Mouse (Mus musculus) embryo, embryonic 11 days (tissue): ENCODE data around the gene Pfas.
A peak's percentile ranks its signal among the peaks of the same experiment; 100 is the strongest.

Experiments
- DNase-seq: peaks from one replicate; pipeline ENCODE4 v3.0.0-alpha.2; 2015

Gene Pfas

DNA sequence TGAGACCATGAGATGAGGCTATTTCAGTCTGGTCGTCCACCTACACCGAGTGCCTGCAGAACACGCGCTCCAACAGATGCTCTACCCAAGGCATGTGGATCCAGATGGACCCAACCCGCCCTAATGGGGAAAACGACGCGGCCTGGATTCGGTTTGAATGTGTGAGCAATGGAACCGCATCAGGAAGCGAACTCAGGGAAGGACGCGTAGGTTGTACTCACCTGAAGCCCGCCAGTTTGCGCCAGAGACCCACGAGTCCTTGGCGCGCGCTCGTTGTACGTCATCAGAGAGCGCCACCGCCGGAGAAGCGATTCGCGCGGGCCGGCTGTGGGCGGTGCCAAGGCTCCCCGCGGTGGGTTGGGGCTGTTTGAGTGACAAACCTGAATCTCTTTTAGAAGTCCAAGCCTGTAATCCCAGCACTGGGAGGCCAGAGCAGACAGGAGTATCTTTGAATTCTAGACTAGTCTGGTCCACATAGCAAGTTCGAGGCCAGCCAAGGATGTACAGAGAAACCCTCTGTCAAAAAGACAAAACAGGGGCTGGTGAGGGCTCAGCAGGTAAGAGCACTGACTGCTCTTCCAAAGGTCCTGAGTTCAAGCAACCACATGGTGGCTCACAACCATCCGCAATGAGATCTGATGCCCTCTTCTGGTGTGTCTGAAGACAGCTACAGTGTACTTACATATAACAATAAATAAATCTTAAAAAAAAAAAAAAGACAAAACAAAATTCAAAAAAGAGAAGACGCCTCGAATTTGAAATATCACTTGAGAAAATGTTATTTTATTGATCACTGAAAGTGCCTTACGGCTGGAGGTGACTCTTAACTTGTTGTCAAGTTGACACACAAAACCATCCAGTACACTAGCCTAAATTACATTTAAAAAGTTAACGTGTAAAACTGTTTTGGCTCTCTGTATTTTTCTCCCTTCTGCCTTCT is at the start of gene Pfas:
TSS of gene Pfas (minus strand) at position 279 of the 940 bp plus-strand sequence.
- DNase-seq = peak; percentile 99

DNA sequence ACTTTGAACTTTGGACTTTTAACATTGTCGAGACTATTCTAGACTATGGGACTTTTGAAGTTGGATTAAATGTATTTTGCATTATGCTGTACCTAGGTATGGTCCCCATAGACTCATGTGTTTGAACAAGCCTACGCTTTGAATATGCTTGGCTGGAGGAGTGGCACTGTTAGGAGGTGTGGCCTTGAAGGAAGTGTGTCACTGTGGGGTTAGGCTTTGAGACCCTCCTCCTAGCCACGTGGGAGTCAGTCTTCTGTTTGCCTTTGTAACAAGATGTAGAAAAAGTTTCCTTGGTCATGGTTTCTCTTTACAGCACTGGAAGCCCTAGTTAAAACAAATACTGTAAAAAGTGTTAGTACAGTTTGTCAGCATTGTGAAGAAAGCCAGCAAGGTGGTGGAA is 45.6 kb upstream of the Pfas start:
- DNase-seq = no peak

DNA sequence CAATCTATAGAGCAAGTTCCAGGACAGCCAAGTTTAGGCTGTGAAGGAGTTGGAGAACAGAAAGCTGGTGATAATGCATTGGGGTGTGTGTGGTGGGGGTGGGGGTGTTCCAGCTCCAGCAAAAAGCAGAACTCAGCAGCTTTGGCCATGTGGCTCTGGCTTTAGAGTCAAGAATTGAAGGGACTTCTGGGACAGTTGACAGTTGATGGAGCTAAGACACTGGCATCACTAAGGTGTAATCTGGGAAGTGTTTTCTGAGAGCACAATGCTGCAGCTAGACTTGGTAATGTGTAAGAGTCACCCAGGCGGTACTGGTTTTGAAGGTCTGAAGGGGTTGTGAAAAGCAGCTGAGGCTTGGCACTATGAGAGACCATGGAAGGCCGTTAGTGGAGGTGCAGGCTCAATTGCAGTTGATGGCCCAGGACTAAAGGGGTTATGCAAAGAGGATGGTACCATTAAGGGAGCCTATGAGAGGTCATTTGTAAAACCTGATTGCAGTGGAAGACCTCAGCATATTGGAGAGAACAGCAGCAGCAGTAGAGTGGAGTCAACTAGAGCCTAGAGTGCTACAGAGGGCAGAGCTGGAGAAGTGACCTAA is 44.7 kb upstream of the Pfas start:
- DNase-seq = no peak

DNA sequence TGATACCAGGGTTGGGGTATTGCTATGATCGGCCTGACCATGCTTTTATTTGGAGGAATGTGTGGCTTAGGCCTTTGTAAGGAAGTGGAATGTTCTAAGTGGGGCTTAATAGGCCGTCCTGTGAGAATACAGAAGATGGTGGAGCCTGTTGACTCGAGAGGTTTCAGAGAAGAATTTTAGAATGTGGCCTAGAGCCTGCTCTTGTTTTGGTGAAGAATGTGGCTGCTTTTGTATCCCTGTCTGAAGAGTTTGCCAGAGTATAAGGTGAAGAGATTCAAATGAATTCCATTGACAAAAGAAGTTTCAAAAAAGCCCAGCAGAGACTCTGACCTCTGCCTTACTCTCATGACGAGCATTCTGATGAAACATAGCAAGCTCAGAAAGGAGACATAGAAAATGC is 43.5 kb upstream of the Pfas start:
- DNase-seq = no peak

DNA sequence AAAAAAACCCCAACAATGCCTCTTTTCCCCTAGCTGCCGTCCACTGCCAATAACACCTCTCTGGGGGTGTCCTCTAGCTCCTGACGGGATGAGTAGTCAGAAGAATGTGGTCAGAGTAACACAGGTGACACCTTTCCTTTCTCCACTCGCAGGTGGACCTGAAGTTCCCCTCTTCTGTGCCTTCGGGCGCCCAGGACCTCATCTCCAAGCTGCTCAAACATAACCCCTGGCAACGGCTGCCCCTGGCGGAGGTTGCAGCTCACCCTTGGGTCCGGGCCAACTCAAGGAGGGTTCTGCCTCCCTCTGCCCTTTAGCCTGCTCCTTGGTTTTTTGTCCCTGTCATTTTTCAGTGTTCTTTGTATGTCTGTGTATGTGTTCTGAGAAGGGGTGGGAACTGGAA is 42.5 kb upstream of the Pfas start:
- DNase-seq = no peak

GRCm38 (mm10) chr11:69048151-69048550 is 39.9 kb upstream of the Pfas start:
- DNase-seq = no peak

DNA sequence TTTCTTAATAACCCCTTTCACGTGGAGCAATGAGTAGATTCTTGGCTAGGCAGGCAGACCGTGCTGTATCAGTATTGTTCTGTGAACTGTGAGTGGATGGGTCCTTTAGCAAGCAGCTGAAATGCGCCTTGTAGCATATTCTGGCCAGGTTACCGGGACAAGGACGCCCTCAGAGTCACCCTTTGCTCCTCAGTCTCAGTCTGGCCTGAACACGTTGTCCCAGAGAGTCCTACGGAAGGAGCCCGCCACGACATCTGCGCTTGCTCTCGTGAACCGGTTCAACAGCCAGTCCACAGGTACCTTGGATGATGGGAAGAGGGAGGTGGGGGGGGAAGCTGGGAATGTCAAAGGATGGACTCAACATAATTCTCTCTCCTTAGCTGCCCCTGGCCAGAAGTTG is 39.3 kb upstream of the Pfas start:
- no peak for DNase-seq

DNA sequence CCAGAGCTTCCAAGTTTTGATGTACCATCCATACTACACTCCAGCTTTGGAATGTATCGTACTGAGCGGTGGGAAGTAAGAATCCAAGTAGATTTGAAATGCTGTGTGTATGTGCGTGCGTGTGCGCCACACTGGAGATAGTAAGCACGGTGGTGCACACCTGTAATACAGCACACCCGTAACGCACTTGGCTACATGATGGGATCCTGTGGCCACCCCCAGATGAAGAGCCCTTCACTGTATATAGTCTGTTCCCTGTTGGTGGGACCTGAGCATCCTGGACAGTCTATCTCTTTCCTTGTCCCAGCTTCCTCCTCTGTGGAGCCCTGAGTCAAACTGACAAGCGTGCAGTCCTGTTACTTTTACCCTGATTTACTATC is 38.1 kb upstream of the Pfas start:
- DNase-seq = no peak

- DNase-seq = peak; percentile 95
Measured at GRCm38 (mm10) chr11:69045531-69046394, 37.5 kb upstream of the Pfas start, which contains the start of gene Aurkb. Gene Aurkb, plus strand, starts transcription at chr11:69045647.

DNA sequence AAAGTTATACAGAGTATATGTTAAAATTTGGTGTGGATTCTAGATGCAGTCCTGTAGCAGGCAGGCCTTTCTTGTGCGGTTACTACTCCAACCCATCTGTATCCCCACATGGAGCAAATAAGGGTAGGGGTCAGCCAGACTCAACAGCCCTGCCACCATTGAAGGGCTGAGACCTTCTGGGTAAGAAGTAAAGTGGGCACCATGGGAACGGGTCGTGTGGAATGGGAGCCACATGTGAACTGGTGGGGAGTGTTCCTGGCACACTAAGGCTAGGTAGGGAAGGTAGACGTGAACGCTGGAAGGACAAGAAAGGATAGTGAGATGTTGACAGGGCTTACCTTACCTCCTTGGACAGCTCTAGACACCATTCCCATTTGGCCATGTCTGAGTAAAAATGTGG is 29.9 kb upstream of the Pfas start:
- DNase-seq = no peak

- peak; percentile 88 for DNase-seq
Measured at GRCm38 (mm10) chr11:69037231-69038061, 29.2 kb upstream of the Pfas start.

GRCm38 (mm10) chr11:69036486-69037230 is 28.4 kb upstream of the Pfas start:
- DNase-seq = peak; percentile 86

GRCm38 (mm10) chr11:69035849-69036248 is 27.6 kb upstream of the Pfas start:
- DNase-seq = peak; percentile 91

DNA sequence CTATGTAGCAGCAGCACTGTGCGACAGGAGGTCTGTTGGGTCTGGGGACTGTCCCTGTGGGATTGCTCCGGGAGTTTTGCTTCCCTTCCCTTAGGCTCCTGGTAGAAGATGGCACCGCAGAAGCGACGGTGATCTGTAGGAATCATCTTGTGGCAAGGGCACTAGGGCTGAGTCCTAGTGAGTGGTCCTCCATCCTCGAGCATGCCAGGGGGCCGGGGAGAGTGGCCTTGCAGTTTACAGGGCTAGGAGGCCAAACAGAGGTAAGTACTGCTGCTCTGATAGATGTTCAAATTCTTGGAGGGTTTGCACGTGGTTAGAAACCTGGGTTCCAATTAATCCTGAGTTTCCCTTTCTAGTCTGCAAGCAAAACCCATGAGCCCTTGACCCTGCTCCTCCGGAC is 27.2 kb upstream of the Pfas start:
- DNase-seq = no peak

DNA sequence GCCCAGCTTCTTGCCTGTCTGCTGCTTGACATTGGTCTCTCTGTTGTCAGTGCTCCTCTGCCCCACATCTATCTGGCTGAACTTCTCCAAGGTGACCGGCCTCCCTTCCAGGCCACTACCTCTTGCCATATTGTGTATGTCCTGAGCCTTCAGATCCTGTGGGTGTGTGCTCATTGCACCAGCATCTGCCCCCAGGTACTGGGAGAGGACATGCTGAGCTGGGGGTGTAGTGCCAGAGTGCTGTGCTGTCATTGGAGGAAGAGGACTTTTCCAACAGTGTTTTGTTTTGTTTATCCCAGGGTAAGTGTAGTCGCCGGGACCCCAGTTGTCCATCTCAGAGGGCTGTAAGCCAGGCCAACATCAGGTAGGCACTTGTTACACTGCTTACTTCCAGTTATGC is 26.3 kb upstream of the Pfas start:
- no peak for DNase-seq

DNA sequence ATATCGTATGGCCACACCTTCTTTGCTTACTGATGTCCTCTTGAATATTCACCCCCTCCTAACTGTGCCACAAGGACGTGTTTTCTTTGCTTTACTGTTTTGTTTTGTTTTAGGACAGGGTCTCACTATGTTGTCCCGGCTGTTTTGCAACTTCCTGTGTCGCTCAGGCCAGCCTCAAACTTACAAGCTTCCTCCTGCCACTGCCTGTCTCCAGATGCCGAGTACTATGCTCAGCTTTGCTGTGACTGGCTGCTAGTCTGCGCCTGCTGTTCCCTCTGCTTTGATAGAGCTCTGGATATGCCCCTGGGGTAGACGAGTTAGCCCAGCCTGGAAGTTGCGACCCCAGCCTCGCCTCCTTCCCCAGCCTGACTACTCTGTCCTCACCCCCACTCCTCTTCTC is 25.3 kb upstream of the Pfas start:
- DNase-seq = no peak

DNA sequence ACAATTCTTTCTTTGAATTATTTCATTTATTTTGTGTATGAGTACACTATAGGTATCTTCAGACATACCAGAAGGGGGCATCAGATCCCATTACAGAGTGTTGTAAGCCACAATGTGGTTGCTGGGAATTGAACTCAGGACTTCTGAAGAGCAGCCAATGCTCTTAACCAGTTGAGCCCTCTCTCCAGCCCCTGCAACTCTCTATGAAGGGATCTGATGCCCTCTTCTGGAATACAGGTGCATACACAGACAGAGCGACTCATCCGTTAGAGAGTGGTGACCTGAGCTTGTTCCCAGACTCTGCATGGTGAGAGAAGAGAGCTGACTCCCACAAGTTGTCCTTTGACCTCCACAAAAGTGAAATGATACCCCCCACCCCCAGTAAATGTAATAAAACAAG is 20.5 kb upstream of the Pfas start:
- DNase-seq = no peak

DNA sequence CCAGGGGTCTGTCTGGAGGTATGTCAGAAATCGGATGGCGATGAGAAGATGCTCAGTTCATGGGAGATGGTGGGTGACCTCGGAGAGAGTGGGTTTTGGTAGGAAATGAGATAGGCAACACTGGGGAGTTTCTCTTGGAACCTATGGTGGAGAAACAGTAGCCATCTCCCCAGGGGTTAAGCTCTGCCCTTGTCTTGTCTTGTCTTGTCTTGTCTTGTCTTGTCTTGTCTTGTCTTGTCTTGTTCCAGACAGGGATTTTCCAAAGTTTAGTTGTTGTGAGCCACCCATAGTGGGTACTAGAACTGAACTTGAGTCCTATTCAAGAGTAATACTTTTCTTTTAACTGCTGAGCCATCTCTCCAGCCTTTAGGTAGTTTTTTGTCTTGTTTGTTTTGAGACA is 18.3 kb upstream of the Pfas start:
- DNase-seq = no peak

DNA sequence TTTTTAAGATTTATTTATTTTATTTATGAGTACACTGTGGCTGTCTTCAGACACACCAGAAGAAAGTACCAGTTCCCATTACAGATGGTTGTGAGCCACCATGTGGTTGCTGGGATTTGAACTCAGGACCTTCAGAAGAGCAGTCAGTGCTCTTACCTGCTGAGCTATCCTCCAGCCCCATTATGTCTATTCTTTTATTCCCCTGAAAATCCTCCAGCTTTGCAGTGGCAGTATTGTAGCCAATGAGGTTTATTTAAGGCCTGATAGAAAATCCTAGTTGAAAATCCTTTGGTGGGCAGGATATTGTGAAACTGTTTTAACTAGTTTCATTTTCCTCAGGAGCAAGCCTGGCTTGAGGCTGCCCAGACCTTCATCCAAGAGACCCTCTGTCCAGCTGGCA is 12.4 kb upstream of the Pfas start:
- DNase-seq = no peak

GRCm38 (mm10) chr11:69016755-69017154 is 8.5 kb upstream of the Pfas start:
- no peak for DNase-seq

DNA sequence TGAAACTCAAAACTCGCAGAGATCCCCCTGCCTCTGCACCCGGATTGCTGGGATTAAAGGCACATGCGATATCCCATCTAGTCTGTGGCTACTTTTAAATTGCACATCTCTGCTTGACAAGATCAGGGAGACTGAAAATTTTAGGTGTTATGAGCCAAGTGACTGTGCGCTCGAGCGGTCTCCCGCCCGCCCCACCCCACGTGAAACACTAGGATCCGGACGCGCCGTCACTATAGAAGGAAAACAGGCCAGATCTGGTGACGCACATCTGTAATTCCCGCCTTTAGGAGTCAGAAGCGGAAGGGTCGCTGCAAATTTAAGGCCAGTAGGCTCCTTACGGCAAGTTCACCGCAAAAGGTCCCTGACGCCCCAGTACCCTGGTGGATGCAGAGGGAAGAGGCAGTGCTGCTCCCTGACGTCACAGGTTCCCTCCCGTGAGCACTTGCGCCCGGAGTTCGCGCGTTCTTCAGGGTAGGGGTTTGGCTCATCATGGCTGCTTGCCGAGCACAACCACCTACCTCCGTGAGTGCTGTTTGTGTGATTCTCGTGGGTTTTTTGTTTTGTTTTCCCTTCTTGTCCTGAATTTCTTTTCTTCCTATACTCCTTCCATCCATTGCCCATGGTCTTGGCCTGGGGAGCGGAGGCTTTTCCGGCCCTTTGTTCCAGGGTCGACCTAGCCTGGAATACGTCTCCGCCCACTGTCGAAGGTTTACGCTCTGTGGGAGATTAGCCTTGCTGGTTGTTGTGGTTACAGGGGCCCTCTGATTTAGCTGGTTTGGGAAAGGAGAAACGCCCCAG is 7.6 kb upstream of the Pfas start, which contains the start of gene Ctc1:
TSS of gene Ctc1 (plus strand) at position 268 of the 798 bp plus-strand sequence.
- peak; percentile 97 for DNase-seq
